Mouse (Mus musculus) fat pad, adult 2 months (tissue): Measurements from ENCODE around the gene Tjp2.
"Not testable (repeated sequence)": the region's sequence is repeated elsewhere in the genome, so short reads cannot be mapped to it uniquely, and the experiment has no call there.

ENCODE experiments used
- DNase-seq: peaks from one replicate; pipeline ENCODE4 v3.0.0-alpha.2; 2011; ENCODE audit warnings: low read depth, low spot score; ENCODE audit errors: extremely low read depth

Tjp2 gene

DNA sequence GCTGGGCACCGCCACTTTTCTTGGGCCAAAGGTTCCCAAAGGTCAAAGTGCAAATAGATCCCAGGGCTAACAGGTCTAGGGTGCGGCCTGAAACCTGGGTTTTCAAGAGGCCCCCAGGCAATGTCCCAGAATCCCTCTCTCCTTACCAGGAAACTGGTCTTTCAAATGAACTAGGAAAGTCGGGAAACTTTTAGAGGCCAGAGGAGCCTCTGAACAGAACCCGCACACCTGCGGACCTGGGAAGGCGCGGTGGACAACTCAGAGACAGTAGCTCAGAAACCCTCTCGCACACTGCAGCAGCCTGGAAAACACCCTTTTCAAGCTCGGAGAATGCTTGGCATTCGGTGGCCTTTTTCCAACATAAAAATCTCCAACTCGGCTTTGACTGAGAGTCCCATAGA, 979 bp downstream of the Tjp2 start:
- DNase-seq: no peak

DNA sequence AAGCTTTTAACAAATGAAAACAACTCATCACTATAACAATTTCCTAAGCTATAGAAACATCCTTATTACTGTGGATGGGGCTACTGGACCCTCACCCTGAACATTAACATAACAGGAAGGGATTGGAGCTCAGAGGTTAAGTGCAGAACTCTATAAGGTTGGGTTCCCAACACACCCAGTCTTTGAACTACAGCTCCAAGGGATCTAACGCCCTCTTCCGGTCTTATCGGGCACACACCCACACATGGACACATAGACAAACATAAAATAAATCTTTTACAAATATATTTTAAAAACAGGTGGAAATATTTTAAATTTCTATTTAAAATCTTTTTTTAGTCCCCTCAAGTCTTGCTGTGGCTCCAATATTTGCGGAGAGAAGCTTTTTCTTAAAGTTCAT, 3.4 kb downstream of the Tjp2 start:
- no peak for DNase-seq

DNA sequence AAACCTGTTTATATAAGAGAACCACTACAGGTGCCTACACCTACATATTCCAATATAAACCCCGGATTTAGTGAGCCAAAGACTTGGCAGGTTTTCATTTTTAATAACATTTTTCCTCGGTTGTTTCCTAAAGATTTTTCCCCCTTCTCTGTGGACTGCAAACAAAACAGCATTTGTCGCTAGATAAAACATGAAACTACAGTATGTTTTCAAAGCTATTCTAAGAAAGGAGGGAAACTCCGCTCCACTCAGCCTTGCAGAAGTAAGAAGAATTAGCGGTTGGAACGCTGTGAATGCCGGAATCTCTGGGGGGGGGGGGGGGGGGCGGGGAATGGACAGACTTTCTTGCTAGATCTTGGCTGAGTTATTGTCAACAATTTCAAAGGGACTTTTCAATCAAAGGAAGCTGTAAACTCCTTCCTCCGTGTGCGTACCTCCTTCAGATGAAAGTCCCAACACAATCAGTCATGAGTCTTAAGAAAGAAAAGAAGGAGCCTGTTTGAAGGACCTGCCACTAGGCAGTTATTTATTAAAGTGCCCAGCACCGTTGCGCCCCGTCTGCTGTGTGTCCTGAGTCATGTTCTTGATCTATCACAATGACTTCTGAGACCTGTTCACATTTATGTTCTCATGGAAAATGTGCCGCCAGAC, 3.9 kb downstream of the Tjp2 start:
- no peak for DNase-seq

DNA sequence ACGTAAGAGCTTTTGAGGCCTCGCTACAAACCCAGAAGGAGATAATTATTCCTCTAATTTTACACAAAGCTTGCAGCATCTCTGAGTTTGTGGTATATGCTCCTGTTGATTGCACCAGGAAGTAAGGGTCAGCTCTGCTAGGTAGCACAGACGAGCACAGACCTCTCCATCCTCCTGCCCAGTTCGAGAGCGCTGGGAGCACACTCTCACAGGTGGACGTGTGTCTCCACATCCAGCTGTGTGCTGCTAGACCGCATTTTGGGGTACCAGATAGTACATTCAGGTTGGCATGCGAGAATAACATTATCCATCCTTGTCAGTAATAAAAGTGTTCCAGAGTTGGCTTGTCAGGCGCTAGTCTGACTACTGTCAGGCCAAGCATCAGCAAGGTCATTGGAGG, 5.8 kb downstream of the Tjp2 start:
- DNase-seq: no peak

DNA sequence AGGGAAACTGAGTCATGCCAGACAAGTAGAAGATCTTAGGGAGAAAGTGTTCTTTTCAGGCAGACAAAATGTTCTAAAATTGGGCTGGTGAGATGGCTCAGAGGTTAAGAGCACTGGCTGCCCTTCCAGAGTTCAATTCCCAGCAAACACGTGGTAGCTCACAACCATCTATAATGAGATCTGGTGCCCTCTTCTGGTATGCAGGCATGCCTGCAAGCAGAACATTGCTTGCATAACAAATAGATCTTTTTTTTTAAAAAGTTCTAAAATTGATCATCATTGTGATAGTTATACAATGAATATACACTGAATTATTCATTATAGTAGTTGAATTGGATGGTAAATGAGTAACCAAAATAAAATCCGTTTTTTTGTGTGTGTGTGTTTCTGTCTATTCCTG, 6.5 kb downstream of the Tjp2 start:
- no peak for DNase-seq

DNA sequence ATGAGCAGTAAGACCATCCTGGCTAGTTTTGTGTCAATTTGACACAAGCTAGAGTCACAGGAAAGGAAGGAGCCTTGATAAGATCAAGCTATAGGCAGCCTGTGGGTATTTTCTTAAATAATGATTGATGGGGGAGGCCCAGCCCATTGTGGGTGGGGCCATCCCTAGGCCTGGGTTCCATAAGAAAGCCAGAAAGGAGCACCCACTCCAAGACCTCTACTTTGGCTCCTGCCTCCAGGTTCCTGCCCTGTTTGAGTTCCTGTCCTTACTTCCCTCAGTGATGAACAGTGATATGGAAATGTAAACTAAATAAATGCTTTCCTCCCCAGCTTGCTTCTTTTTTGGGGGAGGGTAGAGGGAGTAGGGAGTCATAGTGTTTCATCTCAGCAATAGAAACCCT, 7.0 kb downstream of the Tjp2 start:
- DNase-seq: no peak

DNA sequence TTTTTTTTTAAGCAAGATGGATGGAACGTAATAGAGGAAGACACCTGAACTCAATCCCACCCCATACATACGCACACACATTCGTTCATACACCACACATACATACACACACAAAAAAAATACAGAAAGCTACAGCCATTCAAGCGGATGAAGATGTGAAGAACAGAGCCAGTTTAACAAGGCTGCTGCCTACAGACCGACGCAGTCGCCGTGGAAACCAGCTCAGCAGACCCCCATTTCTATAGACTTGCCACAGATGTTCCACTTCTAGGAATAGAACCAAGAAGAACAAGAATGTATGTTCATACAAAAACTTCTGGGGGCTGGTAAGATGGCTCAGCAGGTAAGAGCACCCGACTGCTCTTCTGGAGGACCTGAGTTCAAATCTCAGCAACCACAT, 8.1 kb downstream of the Tjp2 start:
- no peak for DNase-seq

DNA sequence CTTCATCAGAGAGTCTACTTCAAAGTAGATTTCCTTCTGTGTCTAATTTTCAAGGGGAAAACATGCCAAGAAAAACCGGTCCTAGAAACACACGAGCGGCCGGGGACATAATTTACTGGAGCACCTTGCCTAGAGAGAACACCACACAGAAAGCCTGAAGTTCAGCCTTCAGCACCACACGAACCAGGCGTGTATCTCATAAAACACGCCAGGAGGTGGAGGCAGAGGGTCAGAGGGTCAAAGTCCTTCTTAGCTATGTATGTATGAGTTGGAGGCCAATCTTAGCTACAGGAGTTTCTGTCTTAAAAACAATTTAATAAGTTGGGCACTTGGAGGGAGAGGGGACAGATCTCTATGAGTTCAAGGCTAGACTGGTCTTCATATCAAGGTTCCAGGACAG, 9.9 kb downstream of the Tjp2 start:
- no peak for DNase-seq

DNA sequence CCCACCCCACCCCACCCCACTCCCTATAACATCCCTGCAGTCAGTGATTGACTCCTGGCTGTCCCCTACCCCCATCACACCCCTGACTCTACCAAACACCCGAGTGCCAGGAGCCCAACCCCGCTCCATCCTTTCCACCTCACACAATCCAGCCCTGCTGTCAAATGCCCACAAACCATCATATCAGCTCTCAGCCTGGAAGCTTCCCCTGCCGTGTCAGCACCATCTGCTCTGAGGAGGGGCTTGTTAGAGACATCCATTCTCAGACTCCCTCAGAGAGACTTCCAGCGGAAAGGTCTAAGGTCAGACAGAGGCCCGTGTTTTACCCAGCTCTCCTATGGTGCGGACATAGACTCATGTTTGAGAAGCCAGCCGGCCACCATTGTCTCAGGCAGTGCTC, 11.5 kb downstream of the Tjp2 start:
- no peak for DNase-seq

DNA sequence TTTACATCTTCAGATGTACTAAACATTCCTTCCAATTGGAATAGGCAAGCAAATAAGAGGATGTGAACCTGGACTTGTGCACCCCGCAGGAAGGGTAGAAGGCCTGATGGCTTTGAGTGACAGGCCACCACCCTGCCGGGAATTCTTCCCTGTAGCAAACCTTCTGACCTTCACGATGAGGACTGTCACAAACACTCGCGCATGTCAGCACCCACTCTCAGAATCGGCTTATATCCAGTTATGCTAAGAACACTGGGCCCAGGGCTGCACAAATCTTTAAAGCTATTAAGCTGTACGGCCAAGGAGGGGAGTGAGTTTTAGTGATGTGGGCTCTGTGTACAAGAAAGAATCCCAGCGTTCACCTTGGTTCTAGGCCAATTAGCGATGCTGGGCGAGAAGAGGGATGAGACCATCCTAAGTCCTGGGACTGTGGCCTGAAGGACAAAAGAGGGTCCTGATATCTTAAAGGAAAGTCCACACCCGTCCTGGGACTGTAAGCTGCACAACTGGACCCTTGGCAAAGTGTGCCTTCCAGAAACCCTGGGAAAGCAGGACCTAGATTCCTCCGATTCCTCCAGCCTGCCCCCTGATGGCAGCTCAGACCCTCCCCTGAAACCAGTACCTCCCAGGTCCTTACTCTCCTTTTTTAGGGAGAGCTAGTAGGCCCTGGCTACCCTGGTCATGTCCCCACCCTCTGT, 12.1 kb downstream of the Tjp2 start:
- no peak for DNase-seq

DNA sequence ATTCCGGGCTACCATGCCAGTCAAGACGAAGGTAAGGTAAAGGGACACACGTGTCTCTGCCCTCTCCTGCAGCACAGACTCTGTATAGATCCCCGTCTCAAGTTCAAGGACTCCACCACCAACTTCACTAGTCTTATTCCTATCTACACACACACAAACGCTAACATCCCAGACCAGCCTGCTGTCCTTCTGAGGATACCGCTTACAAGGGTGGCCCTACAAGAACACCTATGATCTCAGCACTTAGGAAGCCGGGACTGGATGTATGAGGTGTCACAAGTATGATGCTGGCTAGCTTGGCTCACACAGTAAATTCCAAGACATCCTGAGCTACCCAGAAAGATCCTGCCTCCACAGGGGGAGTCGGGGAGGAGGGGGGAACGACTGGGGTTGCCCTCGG, 13.7 kb downstream of the Tjp2 start:
- no peak for DNase-seq

DNA sequence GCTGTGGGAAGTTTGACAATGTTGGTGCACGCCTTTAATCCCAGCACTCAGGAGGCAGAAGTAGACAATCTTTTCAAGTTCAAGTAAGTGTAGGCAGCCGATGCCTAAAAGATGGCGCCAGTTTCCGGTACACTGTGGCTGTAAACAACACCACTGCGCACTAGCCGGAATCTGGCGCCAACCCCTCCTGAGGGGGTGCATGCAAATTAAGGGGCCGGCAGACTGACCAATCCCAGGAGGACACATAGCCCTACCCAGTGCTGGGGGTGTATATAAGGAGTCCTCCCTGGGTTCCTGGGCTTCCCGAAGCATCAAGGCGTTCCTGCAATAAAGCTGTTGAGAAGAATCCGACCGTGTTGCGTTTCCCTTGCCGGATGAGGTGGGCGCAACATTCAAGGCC, 15.3 kb downstream of the Tjp2 start:
- DNase-seq: no peak

DNA sequence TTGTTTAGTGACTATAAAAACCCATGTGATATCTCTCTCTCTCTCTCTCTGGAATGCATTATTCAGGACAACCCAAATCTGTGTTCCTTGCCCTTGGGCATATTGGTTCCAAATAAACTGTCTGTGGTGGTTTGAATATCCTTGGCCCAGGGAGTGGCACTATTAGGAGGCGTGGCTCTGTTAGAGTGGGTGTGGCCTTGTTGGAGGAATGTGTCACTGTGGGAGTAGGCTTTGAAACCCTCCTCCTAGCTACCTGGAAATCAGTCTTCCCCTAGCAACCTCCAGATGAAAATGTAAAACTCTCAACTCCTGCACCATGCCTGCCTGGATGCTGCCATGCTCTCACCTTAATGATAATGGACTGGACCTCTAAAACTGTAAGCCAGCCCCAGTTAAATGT, 16.9 kb downstream of the Tjp2 start:
- no peak for DNase-seq

DNA sequence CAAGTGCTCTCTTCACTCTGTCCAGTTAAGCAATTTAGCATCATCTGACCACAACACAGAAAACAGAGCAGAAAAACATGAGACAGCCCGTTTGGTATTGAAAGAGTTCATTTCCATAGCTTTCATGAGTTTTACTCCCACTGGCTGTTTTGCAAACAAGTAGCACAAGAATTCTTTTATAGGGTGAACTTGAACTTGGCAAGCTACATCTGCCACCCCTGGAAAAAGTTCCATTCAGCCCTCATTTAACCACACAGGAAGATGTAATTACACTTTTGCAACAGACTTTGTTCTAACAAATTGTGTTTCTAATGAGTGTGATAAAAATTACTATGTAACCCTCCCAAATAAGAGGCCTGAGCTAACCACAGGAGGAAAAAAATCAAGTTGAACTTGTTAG, 19.8 kb downstream of the Tjp2 start:
- no peak for DNase-seq

DNA sequence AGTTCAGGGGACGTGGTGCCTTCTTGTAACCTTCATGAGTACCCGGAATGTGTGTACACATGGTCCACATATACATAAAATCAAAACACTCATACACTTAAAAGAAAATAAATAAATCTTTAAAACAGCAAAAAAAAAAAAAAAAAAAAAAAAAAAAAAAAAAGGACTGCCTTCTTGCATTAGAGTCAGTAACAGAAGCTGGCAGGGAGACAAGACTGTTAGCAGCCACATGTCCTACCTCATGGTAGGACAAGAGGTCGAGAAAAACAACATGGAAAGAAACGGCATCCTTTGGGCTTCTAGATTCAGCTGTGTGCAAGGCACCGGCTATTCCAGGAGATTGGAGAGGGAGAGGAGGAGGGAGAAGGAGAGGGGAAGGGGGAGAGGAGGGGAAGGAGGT, 23.0 kb downstream of the Tjp2 start:
- no peak for DNase-seq

DNA sequence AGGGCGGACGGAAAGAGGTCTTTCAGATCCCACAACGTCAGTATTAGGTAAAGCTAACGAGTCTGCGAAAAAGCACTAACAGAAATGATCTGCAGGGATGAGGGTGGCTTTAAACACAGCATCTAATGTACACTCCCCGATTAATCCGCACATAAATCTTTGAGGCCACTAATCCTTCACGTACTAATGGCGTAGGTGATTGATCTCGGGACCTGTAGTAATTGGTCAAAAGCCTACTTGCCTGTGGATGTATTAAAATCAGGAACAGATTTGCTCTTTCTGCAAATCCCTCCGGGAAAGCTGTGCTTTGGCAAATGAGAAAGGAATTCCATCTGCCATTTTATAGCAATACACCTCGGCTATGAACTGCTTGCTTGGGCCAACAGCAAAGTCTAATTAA, 24.3 kb downstream of the Tjp2 start:
- peak; percentile 68 for DNase-seq

DNA sequence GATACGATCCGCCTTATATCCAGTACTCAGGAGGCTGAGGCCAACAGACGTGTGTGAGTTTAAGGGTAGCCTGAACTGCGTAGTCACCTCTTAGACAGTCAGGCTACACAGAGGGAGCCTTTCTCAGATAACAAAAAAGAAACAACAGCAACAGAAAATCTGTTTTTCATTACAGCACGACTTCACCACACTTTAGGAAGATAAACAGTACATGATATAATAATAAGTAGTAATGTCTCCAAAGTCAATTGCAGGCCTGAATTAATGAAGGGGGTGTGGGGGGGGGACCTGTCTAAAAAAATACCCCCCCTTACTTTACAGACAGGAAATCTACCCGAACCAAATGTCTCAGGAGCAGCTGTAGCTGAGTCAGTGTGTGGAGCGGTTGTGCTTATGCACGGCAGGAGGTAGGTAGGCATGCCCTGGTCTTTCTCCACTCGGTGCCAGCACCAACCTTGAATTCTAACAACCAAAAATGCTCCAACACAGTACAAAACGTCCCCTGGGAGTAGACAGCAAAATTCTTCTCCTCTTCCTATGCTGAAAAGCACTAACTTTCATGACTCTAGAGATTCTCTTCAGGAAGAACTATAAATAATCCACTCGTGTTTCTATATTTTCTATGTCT, 26.0 kb downstream of the Tjp2 start:
- DNase-seq: no peak

DNA sequence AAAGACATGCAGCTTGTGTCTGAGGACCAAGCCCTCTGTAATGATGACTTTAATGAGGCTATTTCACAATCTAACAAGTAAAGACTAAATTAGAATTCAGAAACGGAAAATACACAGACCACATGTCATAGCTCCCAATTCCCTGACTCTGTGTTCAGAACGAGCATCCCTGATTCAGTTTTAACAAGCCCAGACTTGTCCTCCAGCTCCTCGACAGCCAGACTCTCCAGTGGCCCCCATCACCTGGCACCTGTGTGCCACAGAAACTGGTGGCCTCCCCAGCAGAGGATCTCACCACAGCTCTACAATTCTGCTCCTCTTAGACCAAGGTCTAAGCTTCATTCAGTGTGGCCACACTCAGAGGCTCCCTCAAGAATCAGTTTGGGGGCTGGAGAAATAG, 27.5 kb downstream of the Tjp2 start:
- DNase-seq: no peak

DNA sequence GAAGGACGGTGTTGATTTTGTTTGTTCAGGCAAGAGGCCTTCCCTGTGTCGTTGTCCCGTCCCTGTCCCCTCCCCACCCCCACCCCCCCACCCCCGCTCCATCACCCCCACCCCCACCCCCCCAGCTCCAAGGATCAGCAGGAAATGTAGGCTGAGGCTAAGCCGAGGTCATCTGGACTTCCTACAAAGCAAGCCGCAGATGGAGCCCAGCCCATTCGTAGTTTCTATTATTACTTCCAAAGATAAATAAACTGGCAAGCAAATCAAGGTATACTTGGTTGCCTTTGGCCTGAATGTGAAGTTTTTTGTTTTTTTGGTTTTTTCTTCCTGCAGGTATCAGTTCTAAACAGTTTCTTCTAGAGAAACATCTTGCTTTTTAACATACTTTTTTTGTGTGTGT, 29.6 kb downstream of the Tjp2 start:
- DNase-seq: no peak

DNA sequence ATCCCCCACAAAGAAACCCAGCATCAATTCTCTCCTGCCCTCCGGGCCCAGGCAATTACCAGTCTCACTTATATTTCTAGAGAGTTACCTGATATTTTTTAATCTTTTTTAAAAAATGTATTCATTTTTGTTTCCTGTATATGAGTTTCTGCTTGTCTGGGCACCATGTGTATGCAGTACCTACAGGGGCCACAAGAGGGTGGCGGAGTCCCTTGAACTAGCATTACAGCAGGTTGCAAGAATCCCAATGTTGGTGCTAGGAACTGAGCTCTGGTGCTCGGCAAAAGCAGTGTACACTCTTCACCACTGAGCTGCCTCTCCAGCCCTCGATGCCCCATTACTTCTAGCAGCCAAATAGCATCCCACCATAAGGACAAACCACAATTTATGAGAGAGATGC, 30.6 kb downstream of the Tjp2 start:
- DNase-seq: no peak

DNA sequence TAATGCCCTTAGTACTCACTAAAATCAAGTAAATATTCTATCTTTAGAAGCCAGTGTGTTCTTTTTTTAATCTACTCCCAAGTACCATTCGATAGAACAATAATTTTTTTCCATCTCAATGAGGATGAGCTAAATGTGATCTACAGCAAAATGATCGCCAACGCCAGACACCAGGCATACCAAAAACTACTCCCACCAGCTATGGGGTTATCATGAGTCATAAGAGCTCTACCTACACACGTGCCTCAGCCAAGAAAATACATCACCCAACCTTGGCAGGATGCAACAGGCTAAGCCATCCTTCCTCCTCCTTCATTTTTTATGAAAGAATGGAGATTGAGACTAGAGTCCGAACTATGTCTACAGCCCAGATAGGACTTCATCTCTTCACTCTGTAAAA, 31.9 kb downstream of the Tjp2 start:
- DNase-seq: no peak

DNA sequence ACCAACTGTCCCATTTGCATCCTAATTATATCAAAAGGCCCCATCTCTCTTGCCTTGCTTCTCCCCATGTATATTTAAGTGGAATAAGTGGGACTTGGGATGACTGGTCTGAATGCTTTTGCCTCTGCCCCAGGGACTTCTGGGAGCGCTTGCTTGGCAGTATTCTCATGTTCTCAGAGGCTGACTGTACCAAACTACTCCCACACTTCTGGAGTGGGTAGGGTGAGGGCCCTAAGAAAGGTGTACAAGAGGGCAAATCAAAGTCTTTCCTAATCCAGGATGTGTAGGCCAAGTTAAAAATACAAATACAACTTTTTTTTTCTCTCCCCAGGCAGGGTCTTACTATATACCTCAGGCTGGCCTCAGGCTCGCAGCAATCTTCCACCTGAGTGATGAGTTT, 37.0 kb downstream of the Tjp2 start:
- no peak for DNase-seq

DNA sequence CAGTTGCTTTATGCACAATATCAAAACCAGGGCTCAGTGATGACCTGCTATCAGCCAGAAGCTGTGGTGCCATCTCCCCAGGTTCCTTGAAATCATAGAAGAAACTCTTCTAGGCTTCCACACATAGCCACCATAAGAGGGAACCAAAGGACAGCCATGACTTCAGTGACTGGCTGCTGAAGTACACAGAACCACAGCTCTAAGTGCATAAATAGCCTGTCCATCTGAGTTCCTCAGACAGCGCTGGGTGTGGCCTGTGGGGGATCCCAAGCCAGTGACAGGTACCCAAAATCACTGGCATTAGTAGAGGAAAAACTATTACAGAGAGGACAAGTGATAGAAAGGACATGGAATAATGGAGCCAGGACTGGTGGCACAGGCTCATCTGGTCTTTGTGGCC, 37.5 kb downstream of the Tjp2 start:
- DNase-seq: not testable (repeated sequence)
